Mouse (Mus musculus) midbrain, embryonic 11.5 days (tissue): Measurements from ENCODE around the gene Senp8. TPM values are rescaled to one million over a fixed set of nuclear protein-coding genes. Genes with fewer than 3 reads are reported as not detected.
"Not testable (repeated sequence)": the region's sequence is repeated elsewhere in the genome, so short reads cannot be mapped to it uniquely, and the experiment has no call there.

Source experiments
- ATAC-seq: fragments of 200-750 bp; cut with Nextera tagmentation; 2 replicates; pipeline ENCODE4 v1.8.0; 2017; ENCODE audit warnings: moderate TSS enrichment, moderate library complexity; ENCODE audit not compliant: low FRiP score
- DNase-seq: peaks from one replicate; pipeline ENCODE4 v3.0.0; 2015; ENCODE audit warnings: low spot score; ENCODE audit errors: missing footprints
- H3K27ac ChIP-seq: fragments of 300-500 bp; sonication (generic); 2 replicates; pipeline ENCODE4 v1.5.1; 2014; ENCODE audit warnings: low read depth, low read length
- H3K27me3 ChIP-seq: fragments of 300-500 bp; sonication (generic); 2 replicates; pipeline ENCODE4 v1.6.1; 2014; ENCODE audit warnings: mild to moderate bottlenecking, low read length, moderate library complexity, mixed read lengths; ENCODE audit not compliant: control insufficient read depth, insufficient read depth
- H3K36me3 ChIP-seq: fragments of 300-500 bp; sonication (generic); 2 replicates; pipeline ENCODE4 v1.6.1; 2014; ENCODE audit warnings: mild to moderate bottlenecking, low read length, moderate library complexity, mixed read lengths; ENCODE audit not compliant: control insufficient read depth, insufficient read depth
- H3K4me1 ChIP-seq: fragments of 300-500 bp; sonication (generic); 2 replicates; pipeline ENCODE4 v1.6.1; 2014; ENCODE audit warnings: low read length; ENCODE audit not compliant: control insufficient read depth, insufficient read depth
- H3K4me2 ChIP-seq: fragments of 300-500 bp; sonication (generic); 2 replicates; pipeline ENCODE4 v1.6.1; 2014; ENCODE audit warnings: mild to moderate bottlenecking, moderate library complexity
- H3K4me3 ChIP-seq: fragments of 300-500 bp; sonication (generic); 2 replicates; pipeline ENCODE4 v1.5.1; 2014; ENCODE audit warnings: low read depth, low read length
- H3K9ac ChIP-seq: fragments of 300-500 bp; sonication (generic); 2 replicates; pipeline ENCODE4 v1.6.1; 2014; ENCODE audit warnings: low read length
- H3K9me3 ChIP-seq: fragments of 300-500 bp; sonication (generic); 2 replicates; pipeline ENCODE4 v1.6.1; 2016; ENCODE audit warnings: low read length; ENCODE audit not compliant: control insufficient read depth
- WGBS: fragments of 180-500 bp; shearing (Covaris S2); extraction: QIAGEN DNeasy Blood & Tissue Kit; methylation state at CpG from one replicate; pipeline ENCODE4 v1.1.7; 2014; 5-methylcytosine and 5-hydroxymethylcytosine counted together
- polyA plus RNA-seq: library from polyadenylated mRNA; unstranded; fragments of >200 nt; fragmentation: Nextera tagmentation; extraction: Ambion mirVana; gene quantifications from 2 replicates; pipeline ENCODE4 v1.2.1, GENCODE M21; 2014

Senp8 gene
- polyA plus RNA-seq, result 26.1 and 26.8 TPM in 2 replicates

DNA sequence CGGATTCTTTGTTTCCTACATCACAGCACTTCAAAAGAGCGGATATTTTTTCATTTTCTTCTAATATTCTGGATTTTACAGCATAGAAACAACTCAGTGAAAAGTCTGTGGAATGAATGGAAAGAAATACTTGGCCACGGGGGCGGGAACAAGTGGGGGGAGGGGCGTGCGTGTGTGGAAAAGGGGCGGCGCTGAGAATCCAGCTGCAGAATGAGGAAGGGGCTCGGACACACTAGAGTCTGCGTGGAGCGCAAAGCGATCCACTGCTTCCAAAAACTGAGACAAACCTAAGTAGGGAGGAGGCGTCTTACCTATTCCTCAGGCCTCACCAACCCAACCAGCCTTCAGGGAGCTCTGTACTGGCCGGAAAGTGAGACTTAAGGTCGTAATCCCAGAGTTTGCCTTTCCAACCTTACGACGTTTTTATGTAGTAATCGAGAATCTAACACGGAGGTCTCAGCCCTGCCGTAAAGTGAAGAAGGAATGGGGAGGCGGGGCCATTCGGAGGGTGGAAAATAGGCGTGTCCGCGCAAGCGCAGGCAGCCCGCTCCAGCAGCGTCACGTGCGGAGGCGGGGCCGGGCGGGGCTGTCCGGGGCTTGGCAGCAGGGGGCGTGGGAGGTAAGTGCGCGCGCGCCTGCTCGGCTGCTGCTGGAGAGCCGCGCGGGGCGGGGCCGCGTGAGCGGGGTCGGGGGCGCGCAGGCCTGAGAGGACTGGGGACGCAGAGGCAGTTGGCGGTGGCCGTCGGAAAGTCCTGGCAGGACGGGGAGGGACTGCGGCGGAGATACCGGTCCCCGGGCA is at the start of gene Senp8, which contains the start of gene Myo9a:
Gene Senp8, minus strand, starts transcription at position 444 of the 799 bp plus-strand sequence.
Gene Myo9a, plus strand, starts transcription at position 630 of the 799 bp plus-strand sequence.
- H3K4me2 ChIP-seq, result peak within 1 kb of the TSS; percentile 76
- H3K27ac ChIP-seq, result peak within 1 kb of the TSS; percentile 86
- peak within 1 kb of the TSS; percentile 82 for H3K9ac ChIP-seq
- WGBS, result under 1% methylated on average over 57 of the region's 59 CpGs
- H3K27me3 ChIP-seq, result no peaks in the 10 kb centered on the region
- DNase-seq (peak; percentile 100), ATAC-seq (peak; percentile 95)
- H3K9me3 ChIP-seq, result no peaks in the 10 kb centered on the region
- peak within 1 kb of the TSS; percentile 84 for H3K4me3 ChIP-seq
- H3K4me1 ChIP-seq, result peaks cover 11% of the 10 kb centered on the region
- no peaks in the 10 kb centered on the region for H3K36me3 ChIP-seq

DNA sequence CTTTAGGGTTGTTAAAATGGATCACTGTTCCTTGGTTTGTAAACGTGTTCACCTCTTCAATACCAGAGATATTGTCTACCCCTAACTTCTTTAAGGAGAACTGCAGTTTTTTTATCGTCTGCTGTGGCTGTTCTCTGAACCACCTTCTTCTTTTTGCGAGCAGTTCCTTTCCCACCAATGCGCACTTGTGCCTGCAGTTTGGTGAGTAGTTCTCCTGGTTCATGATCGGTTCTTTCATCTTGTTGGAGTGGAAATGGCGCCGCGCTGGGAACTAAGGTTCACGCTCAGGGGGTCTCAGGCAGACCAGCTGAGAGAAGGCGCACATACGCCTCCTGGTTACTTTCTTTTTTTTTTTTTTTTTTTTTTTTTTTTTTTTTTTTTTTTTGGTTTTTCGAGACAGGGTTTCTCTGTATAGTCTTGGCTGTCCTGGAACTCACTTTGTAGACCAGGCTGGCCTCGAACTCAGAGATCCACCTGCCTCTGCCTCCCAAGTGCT is 16.5 kb upstream of the Senp8 start:
- not testable (repeated sequence) for H3K9me3 ChIP-seq
- WGBS, result 88% methylated on average over 12 of the region's 13 CpGs

DNA sequence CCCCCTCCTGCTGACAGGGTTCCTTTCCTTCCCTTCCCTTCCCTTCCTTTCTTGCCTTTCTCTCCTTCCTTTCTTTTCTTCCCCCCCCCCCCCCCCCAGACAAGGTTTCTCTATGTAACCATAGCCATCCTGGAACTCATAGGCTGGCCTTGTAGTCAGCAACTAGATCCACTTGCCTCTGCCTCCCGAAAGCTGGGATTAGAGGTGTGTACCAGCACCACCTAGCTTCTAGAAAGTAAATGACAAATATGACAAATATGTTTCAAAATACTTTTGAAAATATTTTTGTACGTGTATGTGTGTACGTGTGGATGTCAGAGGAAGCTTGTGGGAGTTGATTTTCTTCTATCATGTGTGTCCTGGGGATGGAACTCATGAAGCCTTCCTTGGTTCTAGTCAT is 10.0 kb upstream of the Senp8 start:
- 90% methylated on average over 3 of the region's 3 CpGs for WGBS

More for the DNA sequence above, 16.5 kb upstream of the Senp8 start:
- not testable (repeated sequence) for H3K27ac ChIP-seq, H3K4me3 ChIP-seq, H3K36me3 ChIP-seq, ATAC-seq, H3K9ac ChIP-seq, H3K27me3 ChIP-seq, H3K4me2 ChIP-seq, DNase-seq, H3K4me1 ChIP-seq

GRCm38 (mm10) chr9:59757016-59757415 is 6.5 kb upstream of the Senp8 start:
- not testable (repeated sequence) for ATAC-seq, H3K27me3 ChIP-seq, H3K27ac ChIP-seq, H3K9ac ChIP-seq, H3K4me1 ChIP-seq, H3K4me2 ChIP-seq, DNase-seq, H3K36me3 ChIP-seq, H3K4me3 ChIP-seq, H3K9me3 ChIP-seq
- 98% methylated on average over 2 of the region's 3 CpGs for WGBS

More for the DNA sequence above, 10.0 kb upstream of the Senp8 start:
- Histone ChIP-seq H3K27me3 (no peaks in the 10 kb centered on the region), H3K9ac (no peak overlapping the region), H3K9me3 (no peaks in the 10 kb centered on the region), H3K4me3 (no peak overlapping the region), H3K27ac (no peak overlapping the region), H3K4me2 (no peak overlapping the region), H3K4me1 (no peaks in the 10 kb centered on the region), H3K36me3 (no peaks in the 10 kb centered on the region)
- no peak for DNase-seq
- ATAC-seq, result no peak

GRCm38 (mm10) chr9:59755199-59755598 is 4.7 kb upstream of the Senp8 start:
- Histone ChIP-seq H3K4me1 (peaks cover 4% of the 10 kb centered on the region), H3K27ac (no peak overlapping the region), H3K4me3 (no peak overlapping the region), H3K36me3 (no peaks in the 10 kb centered on the region), H3K9ac (no peak overlapping the region), H3K4me2 (no peak overlapping the region), H3K27me3 (no peaks in the 10 kb centered on the region), H3K9me3 (no peaks in the 10 kb centered on the region)
- DNase-seq (no peak), ATAC-seq (no peak)
- WGBS, result 76% methylated on average over 2 of the region's 2 CpGs

DNA sequence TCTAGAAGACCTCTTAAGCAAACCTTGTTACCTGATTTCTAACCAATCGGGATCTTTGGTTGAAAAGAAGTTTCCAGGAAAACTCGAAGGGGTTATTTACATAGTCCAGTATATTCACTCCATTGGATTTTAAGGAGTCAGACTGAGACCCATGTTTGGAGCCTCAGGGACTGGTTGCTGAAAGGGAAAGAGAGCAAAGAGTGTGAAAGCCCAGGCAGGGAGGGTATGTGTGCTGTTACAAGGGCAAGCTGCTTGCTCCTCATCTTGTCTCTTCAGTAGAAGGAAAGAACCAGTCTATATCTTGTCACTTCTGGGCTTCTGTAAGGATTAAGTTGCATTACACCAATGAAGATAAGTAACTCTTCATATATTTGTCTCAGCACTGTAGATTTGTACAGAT is 1.5 kb upstream of the Senp8 start:
- no peak for ATAC-seq
- no peaks in the 10 kb centered on the region for H3K9me3 ChIP-seq
- H3K4me2 ChIP-seq, result peak overlapping the region; percentile 76
- peak; percentile 88 for DNase-seq
- H3K9ac ChIP-seq, result peak overlapping the region; percentile 82
- no peaks in the 10 kb centered on the region for H3K36me3 ChIP-seq
- 13% methylated on average over 2 of the region's 2 CpGs for WGBS
- no peak overlapping the region for H3K27ac ChIP-seq
- H3K4me3 ChIP-seq, result peak overlapping the region; percentile 84
- H3K4me1 ChIP-seq, result peaks cover 11% of the 10 kb centered on the region
- H3K27me3 ChIP-seq, result no peaks in the 10 kb centered on the region

GRCm38 (mm10) chr9:59751066-59751581 is 614 bp upstream of the Senp8 start:
- peak overlapping the region; percentile 82 for H3K9ac ChIP-seq
- no peaks in the 10 kb centered on the region for H3K27me3 ChIP-seq
- H3K27ac ChIP-seq, result peak overlapping the region; percentile 86
- DNase-seq (peak; percentile 97), ATAC-seq (peak; percentile 94)
- H3K9me3 ChIP-seq, result no peaks in the 10 kb centered on the region
- H3K36me3 ChIP-seq, result no peaks in the 10 kb centered on the region
- peaks cover 11% of the 10 kb centered on the region for H3K4me1 ChIP-seq
- H3K4me3 ChIP-seq, result peak overlapping the region; percentile 84
- H3K4me2 ChIP-seq, result peak overlapping the region; percentile 76
- whole genome bisulfite sequencing, result under 1% methylated on average over 45 of the region's 49 CpGs

DNA sequence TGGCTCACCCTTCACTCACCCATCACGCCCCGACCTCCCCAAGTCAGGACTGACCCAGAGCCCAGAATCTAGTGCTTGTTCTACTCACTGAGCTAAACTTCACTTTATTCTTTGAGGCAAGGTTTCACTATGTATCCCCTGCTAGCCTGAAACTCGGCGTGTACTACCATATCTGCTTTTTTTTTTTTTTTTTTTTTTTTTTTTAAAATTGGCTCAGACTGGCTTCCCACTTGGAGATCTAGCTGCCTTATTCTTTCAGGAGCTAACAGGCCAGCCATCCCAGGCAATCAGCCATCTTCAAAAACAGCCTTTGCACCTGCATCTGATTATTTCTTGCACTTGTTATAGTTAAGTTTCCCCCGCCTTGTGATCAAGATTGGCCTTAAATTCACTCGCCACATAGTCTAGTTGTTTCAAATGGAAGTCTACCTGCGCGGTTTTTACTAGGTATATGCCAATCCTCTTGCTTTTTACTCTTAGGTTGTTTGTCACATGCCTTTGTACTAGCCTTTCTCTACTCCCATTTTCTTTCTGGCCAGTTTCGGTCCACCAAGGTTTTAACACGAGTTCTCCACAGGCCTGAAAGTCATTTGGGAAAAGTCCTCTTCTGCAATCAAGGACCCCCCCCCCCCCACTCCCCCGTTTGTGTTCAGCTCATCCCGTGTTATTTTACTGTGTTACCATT is 787 bp downstream of the Senp8 start:
- peak; percentile 92 for DNase-seq
- Histone ChIP-seq H3K4me3 (peak overlapping the region; percentile 84), H3K4me1 (peaks cover 11% of the 10 kb centered on the region), H3K9ac (peak overlapping the region; percentile 71), H3K4me2 (peak overlapping the region; percentile 70), H3K27ac (no peak overlapping the region), H3K27me3 (no peaks in the 10 kb centered on the region), H3K36me3 (no peaks in the 10 kb centered on the region), H3K9me3 (no peaks in the 10 kb centered on the region)
- no peak for ATAC-seq
- WGBS, result 40% methylated on average over 12 of the region's 12 CpGs

- Histone ChIP-seq H3K4me2 (no peak overlapping the region), H3K4me3 (no peak overlapping the region), H3K27ac (no peak overlapping the region), H3K9me3 (no peaks in the 10 kb centered on the region), H3K36me3 (no peaks in the 10 kb centered on the region), H3K9ac (no peak overlapping the region), H3K27me3 (no peaks in the 10 kb centered on the region), H3K4me1 (peaks cover 11% of the 10 kb centered on the region)
- WGBS, result 86% methylated on average over 11 of the region's 11 CpGs
- ATAC-seq, result no peak
- no peak for DNase-seq
Measured at GRCm38 (mm10) chr9:59748969-59749368, 1.5 kb downstream of the Senp8 start.
